Mouse (Mus musculus): ENCODE results near the gene 2310061N02Rik.
"Not testable (repeated sequence)": the region's sequence is repeated elsewhere in the genome, so short reads cannot be mapped to it uniquely, and the experiment has no call there.

The 2310061N02Rik gene

DNA sequence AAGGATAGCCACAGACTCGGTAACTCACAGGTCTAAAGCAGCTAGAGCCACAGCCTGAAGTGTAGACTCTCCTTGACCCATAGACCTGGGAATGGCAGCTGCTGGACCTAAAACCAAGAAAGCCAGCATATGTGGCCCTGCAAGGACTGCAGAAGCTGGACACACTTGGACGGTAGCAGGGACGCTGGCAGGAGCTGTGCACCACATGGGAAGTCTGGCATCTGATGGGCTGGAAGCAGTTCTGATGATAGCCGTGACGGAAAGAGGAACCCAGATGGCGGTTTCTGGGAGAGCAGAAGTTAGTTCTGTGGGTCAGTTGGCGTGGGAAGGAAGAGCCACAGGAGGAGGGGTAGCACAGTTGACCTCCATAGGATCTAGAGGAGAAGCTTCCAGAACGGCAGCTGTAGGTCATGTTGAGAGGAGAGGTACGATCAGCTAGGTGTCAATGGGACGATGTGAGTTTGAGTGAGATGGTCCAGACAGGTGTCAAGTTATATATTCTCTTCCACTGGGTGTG lies at the start of gene 2310061N02Rik:
TSS of gene 2310061N02Rik (minus strand) at position 467 of the 517 bp plus-strand sequence.
- DNase-seq (ENCODE audit: extremely low read depth, low read depth, low spot score), result no peak

DNA sequence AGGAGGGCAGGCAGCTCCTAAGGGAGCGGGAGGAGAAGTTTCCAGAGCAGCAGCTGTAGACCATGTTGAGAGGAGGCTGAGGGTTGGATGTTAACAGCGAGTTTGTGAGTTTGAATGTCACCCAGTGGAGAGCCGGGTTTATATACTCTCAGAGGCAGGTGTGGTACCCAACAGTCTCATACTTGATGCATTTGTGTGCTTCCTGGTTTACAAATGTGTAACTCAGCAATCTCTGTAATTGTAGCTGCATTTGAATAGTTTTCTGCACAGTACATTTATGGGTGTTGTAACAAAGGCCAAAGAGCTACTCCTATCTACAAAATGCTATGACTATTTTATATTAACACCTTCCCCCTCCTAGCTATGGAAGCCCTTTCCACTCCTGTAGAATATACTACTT lies 43.8 kb upstream of the 2310061N02Rik start, which contains the start of gene Krtap13:
TSS of gene Krtap13 (minus strand) at position 101 of the 400 bp plus-strand sequence.
- not testable (repeated sequence) for DNase-seq (ENCODE audit: extremely low read depth, low read depth, low spot score)

DNA sequence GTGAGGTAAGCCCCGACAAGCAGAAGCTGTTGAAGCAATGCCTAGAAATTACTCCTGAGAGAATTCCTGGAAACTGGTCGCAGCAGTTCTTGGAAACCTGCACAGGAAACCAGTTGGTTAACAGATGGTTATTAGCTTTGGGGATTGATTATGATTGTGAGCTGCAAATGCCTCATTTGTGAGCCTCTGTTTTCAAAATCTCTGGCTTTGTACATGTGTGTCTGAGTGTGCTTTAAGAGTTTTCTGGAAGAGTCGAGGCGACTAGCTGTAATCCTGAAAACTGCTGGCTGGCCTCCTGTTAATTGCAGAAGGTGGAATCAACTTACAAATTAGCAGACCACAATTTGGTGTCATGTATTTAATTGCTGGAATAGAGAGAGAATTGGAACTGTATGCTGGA lies 40.2 kb upstream of the 2310061N02Rik start:
- no peak for DNase-seq (ENCODE audit: extremely low read depth, low read depth, low spot score)

DNA sequence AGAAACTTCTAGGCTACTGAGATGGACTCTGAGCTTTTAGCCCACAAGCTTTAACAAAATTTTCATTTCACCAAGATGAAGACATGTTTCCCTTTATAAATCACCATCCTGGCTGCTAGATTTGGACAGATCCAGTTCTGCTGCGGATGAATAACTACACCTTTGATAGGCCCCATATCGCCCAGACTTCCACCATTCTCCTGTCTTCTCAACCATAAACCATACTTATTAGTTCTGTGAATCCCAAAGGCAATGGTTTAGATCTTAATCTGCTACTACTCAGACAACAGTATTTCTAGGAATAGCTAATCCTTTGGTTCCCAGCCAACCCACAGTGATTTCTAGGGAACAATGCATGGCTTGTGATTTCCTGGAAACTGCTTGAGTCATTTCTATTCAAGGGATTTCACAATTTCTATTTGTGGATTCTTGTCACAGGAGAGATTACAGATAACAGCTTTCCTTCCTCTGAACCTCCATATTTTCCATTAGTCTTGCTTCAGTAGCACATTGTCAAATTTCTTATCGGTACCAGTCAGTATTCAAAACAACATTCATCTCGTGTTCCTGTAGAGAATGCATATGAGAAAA lies 37.1 kb upstream of the 2310061N02Rik start:
- peak; percentile 88 for DNase-seq (ENCODE audit: extremely low read depth, low read depth, low spot score)

DNA sequence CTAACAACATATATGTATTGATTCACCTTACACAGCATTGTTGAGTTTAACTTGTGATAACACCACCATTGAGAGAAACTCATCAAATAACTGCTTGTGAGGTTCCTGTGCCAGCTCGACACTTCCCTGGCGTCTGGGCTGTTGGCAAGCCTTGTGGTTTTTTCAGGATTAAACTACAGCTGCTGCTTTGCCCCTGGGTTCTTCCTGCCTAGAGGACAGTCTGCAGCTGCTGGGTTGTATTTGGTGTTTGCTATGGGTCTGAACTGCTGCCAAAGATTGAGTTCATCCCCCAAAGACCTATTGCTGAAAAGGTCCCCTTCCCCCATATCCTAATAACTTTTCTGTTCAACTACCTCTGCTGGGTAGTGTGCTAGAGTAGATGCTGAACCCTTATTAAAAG lies 27.6 kb upstream of the 2310061N02Rik start:
- no peak for DNase-seq (ENCODE audit: extremely low read depth, low read depth, low spot score)

DNA sequence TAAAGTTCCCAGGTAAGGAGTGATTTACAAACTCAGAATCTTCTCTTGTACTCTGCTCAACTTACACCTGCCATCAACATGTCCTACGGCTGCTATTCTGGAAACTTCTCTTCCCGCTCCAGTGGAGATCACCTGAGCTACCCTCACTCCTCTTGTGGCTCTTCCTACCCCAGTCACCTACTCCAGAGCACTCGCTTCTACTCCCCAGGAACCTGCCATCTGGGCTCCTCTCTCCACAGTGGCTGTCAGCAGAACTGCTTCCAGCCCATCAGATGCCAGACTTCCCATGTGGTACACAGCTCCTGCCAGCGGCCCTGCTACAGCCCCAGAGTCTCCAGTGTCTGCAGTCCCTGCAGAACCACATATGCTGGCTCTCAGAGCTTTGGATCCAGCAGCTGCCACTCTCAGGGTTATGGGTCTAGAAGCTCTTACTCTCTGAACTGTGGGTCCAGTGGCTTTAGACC lies 21.1 kb upstream of the 2310061N02Rik start, which contains the start of gene Krtap13-1:
TSS of gene Krtap13-1 (plus strand) at position 51 of the 464 bp plus-strand sequence.
- no peak for DNase-seq (ENCODE audit: extremely low read depth, low read depth, low spot score)

DNA sequence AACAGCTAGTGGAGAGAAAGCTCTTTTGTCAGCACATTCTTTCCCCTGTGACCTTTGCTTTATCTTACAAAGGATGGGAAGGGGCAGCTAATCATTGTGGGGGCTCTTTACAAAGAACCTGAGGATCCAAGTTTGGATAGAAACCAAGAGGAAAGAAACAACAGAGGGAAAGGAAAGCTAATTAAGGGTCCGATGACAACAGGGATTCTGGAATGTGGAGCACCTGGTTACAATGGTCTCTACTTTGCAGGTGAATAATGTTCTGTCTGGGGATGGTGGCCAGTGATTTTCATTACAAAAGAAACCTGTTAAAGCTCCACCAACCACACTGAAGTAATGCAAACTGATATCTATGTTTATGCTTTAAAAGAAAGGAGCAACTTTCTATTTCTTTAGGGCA lies 12.3 kb upstream of the 2310061N02Rik start:
- no peak for DNase-seq (ENCODE audit: extremely low read depth, low read depth, low spot score)

DNA sequence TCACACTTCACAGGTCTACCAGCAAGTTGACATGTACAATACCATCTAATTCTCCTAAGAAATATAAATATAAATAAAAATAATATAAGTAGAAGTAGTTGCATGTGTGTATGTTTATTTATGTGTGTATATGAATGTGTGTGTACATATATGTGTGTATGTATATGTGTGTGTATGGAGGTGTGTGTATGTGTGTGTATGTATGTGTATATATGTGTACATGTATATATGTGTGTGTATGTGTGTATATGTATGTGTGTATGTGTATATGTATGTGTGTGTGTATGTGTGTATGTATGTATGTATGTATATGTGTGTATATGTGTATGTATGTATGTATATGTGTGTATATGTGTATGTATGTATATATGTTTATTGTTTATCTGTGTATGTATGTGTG lies 8.8 kb upstream of the 2310061N02Rik start:
- DNase-seq (ENCODE audit: extremely low read depth, low read depth, low spot score), result no peak

DNA sequence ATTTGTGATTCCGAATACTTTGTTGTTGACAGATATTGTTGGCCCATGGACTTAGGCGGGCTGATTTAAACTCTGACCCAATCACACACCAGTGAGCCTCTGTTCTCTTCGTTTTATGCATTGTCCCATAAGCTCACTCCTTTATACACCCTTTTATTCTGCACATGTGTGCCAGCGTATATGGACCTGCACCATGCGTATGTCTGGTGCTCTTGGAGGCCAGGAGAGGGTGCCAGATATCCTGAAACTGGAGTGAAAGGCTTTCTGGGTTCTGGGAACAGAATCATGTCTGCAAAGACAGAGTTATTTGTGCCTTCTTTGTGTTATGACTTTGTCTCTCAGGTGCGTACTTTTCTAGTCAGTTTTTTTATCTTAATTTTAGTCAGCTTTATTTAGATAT lies 3.5 kb upstream of the 2310061N02Rik start:
- no peak for DNase-seq (ENCODE audit: extremely low read depth, low read depth, low spot score)

DNA sequence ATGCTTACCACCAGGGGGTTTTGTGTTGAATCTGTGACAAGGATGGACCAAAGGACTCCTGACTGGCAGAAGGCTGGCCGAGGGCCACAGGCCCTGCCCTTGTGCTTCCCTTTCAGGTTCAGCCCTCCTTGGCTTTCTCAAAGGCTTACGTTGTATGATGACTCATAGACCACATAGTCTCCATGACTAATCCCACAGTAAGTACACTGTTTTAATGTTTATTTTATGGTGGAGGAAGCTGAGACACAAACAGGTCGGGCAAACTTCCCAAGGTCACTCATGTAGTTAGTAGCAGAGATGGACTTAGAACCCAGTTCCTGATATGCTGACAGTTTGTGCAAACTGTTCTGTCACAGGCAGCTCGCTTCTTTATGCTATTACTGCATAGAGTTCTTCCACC lies 3.0 kb upstream of the 2310061N02Rik start:
- DNase-seq (ENCODE audit: extremely low read depth, low read depth, low spot score), result no peak

DNA sequence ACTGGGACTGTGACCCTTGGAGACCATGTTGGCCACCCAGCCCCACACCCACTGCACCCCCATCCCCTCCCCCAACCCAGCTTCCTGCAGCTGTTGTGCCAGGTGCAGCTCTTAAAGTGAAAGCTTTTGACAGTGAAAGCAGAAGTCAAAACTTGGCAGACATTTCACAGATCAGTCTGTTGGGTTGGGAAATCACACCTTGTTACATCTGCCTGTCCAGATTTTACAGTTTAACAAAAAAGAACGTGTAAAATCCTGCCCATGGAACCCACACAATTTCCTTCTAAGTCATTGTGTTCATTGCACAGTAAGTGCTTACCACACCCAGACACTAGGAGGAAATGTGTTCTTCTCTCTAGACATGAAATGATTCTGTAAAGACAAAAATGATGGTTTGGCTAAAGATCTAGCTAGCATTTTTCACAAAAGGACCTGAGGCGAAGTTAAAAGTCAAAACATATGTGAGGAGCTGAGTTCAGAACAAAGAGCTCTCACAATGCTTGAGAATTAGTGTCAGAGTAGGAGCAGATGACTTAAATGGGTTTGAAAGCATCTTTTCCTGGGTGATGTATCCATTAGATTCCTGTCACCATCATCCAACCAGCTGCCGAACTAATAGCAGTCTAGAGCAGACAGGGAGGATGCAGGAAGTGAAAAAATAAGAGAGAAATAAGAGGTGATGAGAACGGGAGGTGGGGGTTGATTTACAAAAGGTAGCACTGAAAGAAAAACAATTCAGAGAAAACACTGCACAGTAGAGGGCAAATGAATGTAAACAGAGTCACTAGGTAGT lies 6.5 kb downstream of the 2310061N02Rik start:
- DNase-seq (ENCODE audit: extremely low read depth, low read depth, low spot score), result peak; percentile 76

DNA sequence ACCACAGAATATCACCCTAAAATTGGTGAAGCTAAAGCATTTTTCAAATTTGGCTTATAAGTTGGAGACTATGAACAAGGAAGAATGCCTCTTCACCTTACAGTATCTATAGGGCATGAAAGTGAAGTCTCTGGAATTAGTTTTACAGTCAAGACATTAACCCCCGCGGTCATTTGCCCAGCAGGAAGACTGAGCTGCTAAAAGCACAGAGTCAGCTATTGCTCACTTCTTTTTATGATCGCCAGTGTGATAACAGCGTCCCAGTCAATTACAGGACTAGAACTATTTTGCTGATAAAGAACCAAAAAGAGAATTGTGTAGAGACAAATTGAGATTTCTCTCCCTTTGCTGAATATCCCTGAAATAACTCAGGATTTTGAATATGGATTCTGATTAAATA lies 11.5 kb downstream of the 2310061N02Rik start:
- no peak for DNase-seq (ENCODE audit: extremely low read depth, low read depth, low spot score)

DNA sequence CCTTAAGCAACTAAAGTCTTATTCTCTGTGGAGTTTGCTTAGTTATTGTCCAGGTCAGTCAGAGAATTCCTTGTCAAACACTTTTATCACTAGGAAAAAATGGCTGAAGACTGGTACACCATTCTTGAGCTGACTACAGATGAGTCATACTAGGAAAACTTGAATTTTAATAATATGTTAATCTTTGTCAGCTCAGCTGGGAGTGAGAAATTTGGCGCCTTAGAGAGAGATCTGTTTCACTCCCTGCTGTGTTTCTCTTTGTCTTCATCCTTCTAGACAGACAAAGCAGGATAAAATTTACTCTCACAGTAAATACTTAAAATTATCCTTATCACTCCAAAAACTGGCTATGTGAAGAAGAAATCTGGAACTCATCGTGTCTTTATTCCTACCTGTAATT lies 26.5 kb downstream of the 2310061N02Rik start:
- no peak for DNase-seq (ENCODE audit: extremely low read depth, low read depth, low spot score)

DNA sequence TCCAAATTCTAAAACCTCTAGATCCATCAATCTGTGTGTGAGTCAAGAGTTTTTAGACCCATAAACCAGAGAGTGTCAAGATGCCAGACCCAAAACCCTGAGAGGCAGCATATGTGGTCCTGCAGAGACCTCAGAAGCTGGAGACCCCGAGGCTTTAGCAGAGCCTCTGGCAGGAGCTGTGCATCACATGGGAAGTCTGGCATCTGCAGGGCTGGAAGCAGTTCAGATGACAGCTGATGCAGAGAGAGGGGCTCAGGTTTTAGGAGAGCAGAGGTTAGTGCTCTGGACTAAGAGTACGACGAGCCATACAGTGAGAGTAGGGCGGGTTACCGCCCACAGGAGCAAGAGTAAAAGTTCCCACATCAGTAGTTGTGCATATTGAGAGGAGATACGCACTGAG lies 28.7 kb downstream of the 2310061N02Rik start:
- DNase-seq (ENCODE audit: extremely low read depth, low read depth, low spot score), result no peak

DNA sequence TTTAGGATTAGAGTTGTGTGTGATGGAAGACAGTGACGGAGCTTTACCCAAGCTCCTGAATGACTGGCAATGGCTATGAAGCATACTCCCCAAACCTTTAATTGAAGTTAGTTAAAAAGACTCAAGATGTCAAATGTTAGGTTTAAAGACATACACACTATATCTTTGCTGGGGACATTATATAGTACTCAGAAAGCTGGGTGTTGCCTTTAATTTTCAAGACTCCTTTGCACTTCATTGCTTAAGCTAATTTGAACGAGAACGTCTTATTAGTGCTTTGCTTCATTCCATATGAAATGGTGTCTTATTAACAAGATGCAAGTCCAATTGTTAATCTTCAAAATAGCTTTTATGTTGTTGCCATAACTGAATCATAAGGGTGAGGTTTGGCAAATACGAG lies 36.2 kb downstream of the 2310061N02Rik start, which contains the start of gene Krtap27-1:
TSS of gene Krtap27-1 (minus strand) at position 101 of the 400 bp plus-strand sequence.
- no peak for DNase-seq (ENCODE audit: extremely low read depth, low read depth, low spot score)

DNA sequence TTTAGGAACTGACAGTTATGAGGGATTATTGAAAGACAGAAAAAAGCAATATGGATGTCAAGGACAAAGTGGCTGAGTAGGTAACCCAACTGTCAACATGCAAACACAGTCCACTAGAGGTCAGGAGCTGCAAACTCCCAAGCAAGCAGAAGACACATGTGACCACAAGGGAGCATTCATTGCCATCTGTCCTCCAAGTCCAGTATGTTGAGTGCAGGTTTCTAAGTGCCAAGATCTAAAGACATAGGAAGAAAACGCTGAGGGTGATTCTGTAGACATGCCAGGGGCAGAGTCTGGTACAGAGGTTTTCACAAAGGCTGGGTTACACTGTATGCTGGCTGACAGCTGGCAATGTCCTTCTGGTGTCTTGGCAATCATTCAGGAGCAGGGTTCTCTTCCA lies 50.3 kb downstream of the 2310061N02Rik start:
- DNase-seq (ENCODE audit: extremely low read depth, low read depth, low spot score), result no peak

Measured in fat pad, adult 2 months (tissue).